Mouse (Mus musculus) heart, postnatal 0 days (tissue): ENCODE measurements around the gene Eef1akmt2. TPM values are rescaled to one million over a fixed set of nuclear protein-coding genes. Genes with fewer than 3 reads are reported as not detected.
A peak's percentile ranks its signal among the peaks of the same experiment; 100 is the strongest.

Experiments used
- ATAC-seq: fragments of 200-750 bp; cut with Nextera tagmentation; 2 replicates; pipeline ENCODE4 v1.8.0; 2017; ENCODE audit warnings: low read depth, moderate number of reproducible peaks, moderate library complexity; ENCODE audit not compliant: insufficient read depth
- DNase-seq: peaks from one replicate; pipeline ENCODE4 v3.0.0-alpha.2; 2016; ENCODE audit warnings: low spot score
- H3K27ac ChIP-seq: fragments of 300-500 bp; sonication (generic); 2 replicates; pipeline ENCODE4 v1.5.1; 2014; ENCODE audit warnings: low read depth, mild to moderate bottlenecking
- H3K27me3 ChIP-seq: fragments of 300-500 bp; sonication (generic); 2 replicates; pipeline ENCODE4 v1.6.1; 2014; ENCODE audit warnings: low read length, mixed read lengths; ENCODE audit not compliant: control insufficient read depth, insufficient read depth
- H3K36me3 ChIP-seq: fragments of 300-500 bp; sonication (generic); replicated peaks from 2 replicates; pipeline ENCODE4 v1.6.1; 2014; ENCODE audit warnings: low read length, mixed read lengths; ENCODE audit not compliant: control insufficient read depth, insufficient read depth
- H3K4me1 ChIP-seq: fragments of 300-500 bp; sonication (generic); 2 replicates; pipeline ENCODE4 v1.6.1; 2014; ENCODE audit warnings: antibody characterized with exemption; ENCODE audit not compliant: control insufficient read depth, insufficient read depth
- H3K4me2 ChIP-seq: fragments of 300-500 bp; sonication (generic); 2 replicates; pipeline ENCODE4 v1.6.1; 2014; ENCODE audit warnings: low read depth, mild to moderate bottlenecking, low read length, moderate library complexity
- H3K4me3 ChIP-seq: fragments of 300-500 bp; sonication (generic); 2 replicates; pipeline ENCODE4 v1.5.1; 2014; ENCODE audit warnings: low read depth, low read length
- H3K9ac ChIP-seq: fragments of 300-500 bp; sonication (generic); replicated peaks from 2 replicates; pipeline ENCODE4 v1.6.1; 2014; ENCODE audit warnings: low read depth, low read length, mixed read lengths
- H3K9me3 ChIP-seq: fragments of 300-500 bp; sonication (generic); replicated peaks from 2 replicates; pipeline ENCODE4 v1.6.1; 2016; ENCODE audit warnings: low read length; ENCODE audit not compliant: control insufficient read depth
- CTCF ChIP-seq: IDR thresholded peaks from 2 replicates; pipeline ENCODE4 v1.5.1; 2016; ENCODE audit warnings: antibody characterized with exemption, control low read depth, low read depth
- EP300 ChIP-seq: IDR thresholded peaks from 2 replicates; pipeline ENCODE4 v1.6.1; 2016; ENCODE audit warnings: antibody characterized with exemption, low read depth
- WGBS: fragments of 180-500 bp; shearing (Covaris S2); extraction: QIAGEN DNeasy Blood & Tissue Kit; methylation state at CpG from one replicate; pipeline ENCODE4 v1.1.7; 2014; 5-methylcytosine and 5-hydroxymethylcytosine counted together
- polyA plus RNA-seq: library from polyadenylated mRNA; unstranded; fragments of >200 nt; fragmentation: Nextera tagmentation; extraction: Ambion mirVana; gene quantifications from 2 replicates; pipeline ENCODE4 v1.2.1, GENCODE M21; 2015
- total RNA-seq: library from RNA; depleted of rRNA; stranded (reverse); fragments of >200 nt; gene quantifications from 2 replicates; pipeline ENCODE4 v1.2.3, GENCODE M21; 2014; ENCODE audit warnings: low replicate concordance

The Eef1akmt2 gene
- total and polyA plus RNA-seq, 2 experiments from 2014 or later = 21.1 to 29.2 TPM

DNA sequence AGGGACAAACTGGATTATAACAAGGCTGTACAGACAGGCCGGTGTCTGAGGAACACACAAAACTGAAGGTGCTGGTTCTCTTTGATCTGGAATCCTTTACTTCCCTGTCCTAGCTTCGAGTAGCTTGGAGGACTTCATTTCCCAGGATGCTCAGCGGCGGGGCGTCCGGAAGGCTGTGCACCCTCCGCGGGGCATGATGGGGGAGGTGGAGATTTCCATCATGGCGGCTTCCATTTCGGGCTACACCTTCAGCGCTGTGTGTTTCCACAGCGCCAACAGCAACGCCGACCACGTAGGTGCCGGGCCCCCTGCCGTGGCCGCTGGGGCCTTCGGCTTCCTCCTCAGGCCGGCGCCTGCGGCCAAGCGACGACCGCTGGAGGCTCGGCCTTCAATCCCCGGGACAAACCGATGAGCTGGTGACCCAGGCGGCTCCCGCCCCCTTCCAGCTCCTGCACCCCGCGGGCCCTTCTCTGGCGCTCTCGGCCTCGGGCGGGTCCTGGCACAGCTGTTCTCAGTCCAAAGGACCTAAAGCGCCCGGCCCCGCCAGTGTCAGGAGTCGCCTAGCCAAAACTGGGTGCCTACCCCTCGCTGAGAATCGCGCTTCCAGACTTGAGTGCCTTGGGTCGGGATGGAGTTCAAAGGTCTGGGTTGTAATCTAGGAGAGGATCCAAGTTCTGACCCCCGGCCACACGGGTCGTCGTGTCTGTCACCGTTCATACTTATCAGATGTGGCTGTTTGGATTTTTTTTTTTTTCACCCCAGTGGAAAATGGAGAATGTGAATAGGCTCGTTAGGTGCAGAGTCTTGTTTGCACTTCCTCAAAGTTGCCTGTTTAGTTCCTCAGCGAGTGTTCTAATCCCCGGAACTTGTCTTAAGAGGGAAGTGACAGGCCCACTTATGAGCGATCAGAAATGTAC is 6.8 kb upstream of the Eef1akmt2 start, which contains the start of gene Abraxas2:
TSS of gene Abraxas2 (plus strand) at position 184 of the 917 bp plus-strand sequence.
- TF ChIP-seq CTCF (no peak), EP300 (no peak)
- DNase-seq = peak; percentile 89
- Histone ChIP-seq H3K27ac (peak within 1 kb of the TSS; percentile 80), H3K27me3 (no peaks in the 10 kb centered on the region), H3K4me3 (peak within 1 kb of the TSS; percentile 85), H3K36me3 (no peaks in the 10 kb centered on the region), H3K9me3 (no peaks in the 10 kb centered on the region), H3K4me1 (peaks cover 8% of the 10 kb centered on the region; the same call in 1 of the 2 replicates), H3K9ac (peak within 1 kb of the TSS; percentile 87), H3K4me2 (peak within 1 kb of the TSS; percentile 74)
- peak; percentile 97 for ATAC-seq
- under 1% methylated on average over 53 of the region's 53 CpGs for WGBS

DNA sequence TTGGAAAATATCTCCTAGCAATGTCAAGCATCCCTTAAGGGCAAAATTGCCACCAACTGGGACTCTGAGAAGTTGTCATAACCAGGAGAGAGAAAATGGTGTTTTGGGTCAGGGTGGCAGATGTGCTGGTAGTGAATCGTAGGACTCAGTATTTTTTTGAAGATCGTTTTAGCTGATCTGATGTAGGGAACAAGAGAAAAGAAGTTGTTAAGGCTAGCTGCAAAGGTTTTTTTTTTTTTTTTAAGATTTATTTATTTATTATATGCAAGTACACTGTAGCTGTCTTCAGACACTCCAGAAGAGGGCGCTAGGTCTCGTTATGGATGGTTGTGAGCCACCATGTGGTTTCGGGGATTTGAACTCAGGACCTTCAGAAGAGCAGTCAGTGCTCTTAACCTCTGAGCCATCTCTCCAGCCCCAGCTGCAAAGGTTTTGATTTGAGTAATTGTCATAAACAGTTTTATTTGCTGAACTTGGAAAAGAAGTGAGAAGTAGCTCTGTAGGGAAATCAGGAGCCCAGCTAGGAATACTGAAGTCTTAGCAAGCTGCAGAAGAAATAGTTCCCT is 5.7 kb upstream of the Eef1akmt2 start:
- ATAC-seq = no peak
- WGBS = 66% methylated on average over 5 of the region's 5 CpGs

DNA sequence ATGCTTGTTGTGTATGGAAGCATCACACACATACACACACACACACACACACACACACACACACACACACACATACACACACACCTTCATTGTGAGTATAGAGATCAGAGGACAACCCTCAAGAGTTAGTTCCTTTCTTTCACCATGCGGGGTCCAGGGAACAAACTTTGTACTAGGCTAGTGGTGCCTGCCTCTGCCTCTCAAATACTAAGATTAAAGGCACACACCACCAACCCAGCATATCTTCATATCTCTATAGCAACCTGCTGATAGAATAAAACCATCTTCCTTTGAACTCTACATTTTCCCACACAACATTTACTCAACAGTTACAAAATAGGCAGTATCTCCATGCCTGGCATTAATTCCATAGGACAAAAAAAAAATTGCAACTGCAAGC is 3.6 kb upstream of the Eef1akmt2 start:
- no peak overlapping the region for H3K4me3 ChIP-seq
- DNase-seq (no peak), ATAC-seq (no peak)
- H3K36me3 ChIP-seq = no peaks in the 10 kb centered on the region
- no peaks in the 10 kb centered on the region for H3K27me3 ChIP-seq
- TF ChIP-seq EP300 = no peak
- TF ChIP-seq CTCF = no peak
- no peak overlapping the region for H3K27ac ChIP-seq
- H3K9me3 ChIP-seq = no peaks in the 10 kb centered on the region
- 73% methylated on average over 1 of the region's 1 CpGs for WGBS
- peaks cover 16% of the 10 kb centered on the region for H3K4me1 ChIP-seq
- H3K9ac ChIP-seq = no peak overlapping the region
- no peak overlapping the region for H3K4me2 ChIP-seq

More for the DNA sequence above, 5.7 kb upstream of the Eef1akmt2 start:
- DNase-seq = no peak
- no peak overlapping the region for H3K27ac ChIP-seq
- no peak for TF ChIP-seq CTCF
- no peak for TF ChIP-seq EP300
- H3K4me1 ChIP-seq = peaks cover 8% of the 10 kb centered on the region; the same call in 1 of the 2 replicates
- H3K9ac ChIP-seq = no peak overlapping the region
- no peak overlapping the region for H3K4me3 ChIP-seq
- no peaks in the 10 kb centered on the region for H3K27me3 ChIP-seq
- no peak overlapping the region for H3K4me2 ChIP-seq
- no peaks in the 10 kb centered on the region for H3K36me3 ChIP-seq
- no peaks in the 10 kb centered on the region for H3K9me3 ChIP-seq

DNA sequence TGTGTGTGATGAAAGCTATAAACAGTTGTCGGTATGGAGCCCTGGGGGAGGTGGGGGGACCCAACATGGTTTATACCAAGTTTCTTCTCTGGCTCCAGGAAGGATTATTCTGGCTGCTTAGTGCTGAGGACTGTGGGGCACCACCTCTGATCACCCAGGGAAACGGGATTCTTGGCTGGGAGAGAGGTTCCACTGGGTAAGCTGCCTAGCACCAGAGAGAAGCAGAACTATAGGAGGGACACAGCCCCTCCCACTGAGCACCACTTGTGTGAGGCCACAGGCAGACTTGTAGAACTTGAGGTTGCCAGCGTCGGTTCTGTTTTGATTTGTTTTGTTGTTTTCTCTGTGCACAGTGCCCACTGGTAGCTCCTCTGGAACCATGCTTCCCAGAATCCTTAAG is 1.5 kb upstream of the Eef1akmt2 start:
- Histone ChIP-seq H3K4me3 (no peak overlapping the region), H3K4me2 (no peak overlapping the region), H3K4me1 (peaks cover 7% of the 10 kb centered on the region; the same call in 1 of the 2 replicates), H3K36me3 (peaks cover 18% of the 10 kb centered on the region), H3K9me3 (no peaks in the 10 kb centered on the region), H3K27ac (no peak overlapping the region), H3K9ac (no peak overlapping the region), H3K27me3 (no peaks in the 10 kb centered on the region)
- TF ChIP-seq EP300 = no peak
- TF ChIP-seq CTCF = no peak
- DNase-seq (no peak), ATAC-seq (no peak)
- WGBS = 68% methylated on average over 4 of the region's 4 CpGs

DNA sequence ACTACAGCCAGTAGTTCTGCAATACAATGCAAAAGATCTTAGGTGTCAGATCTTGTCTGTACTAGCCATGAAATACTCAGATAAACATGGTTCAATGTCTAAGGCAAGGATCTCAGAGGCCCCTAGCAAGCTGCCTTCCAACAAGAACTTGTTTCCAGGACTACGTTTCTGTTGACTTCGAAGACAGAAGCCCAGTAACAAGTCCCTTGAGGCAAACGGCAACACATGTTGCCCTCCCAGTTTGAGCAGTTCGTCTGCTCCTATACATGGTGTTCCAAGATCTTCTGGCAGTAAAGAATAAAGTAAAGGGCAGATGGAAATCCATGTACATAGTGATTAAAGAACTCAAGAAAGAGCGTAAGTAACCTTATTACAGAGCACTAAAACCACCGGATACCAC is 888 bp upstream of the Eef1akmt2 start:
- H3K36me3 ChIP-seq = peaks cover 24% of the 10 kb centered on the region
- no peak overlapping the region for H3K4me2 ChIP-seq
- peaks cover 7% of the 10 kb centered on the region; the same call in 1 of the 2 replicates for H3K4me1 ChIP-seq
- H3K9ac ChIP-seq = no peak overlapping the region
- 83% methylated on average over 6 of the region's 6 CpGs for WGBS
- H3K4me3 ChIP-seq = no peak overlapping the region
- no peak overlapping the region for H3K27ac ChIP-seq
- DNase-seq = no peak
- ATAC-seq = no peak
- H3K9me3 ChIP-seq = no peaks in the 10 kb centered on the region
- no peaks in the 10 kb centered on the region for H3K27me3 ChIP-seq
- TF ChIP-seq CTCF (no peak), EP300 (no peak)
